Mouse (Mus musculus) midbrain, postnatal 0 days (tissue): ENCODE measurements around the gene Sigirr. TPM values are rescaled to one million over a fixed set of nuclear protein-coding genes. Genes with fewer than 3 reads are reported as not detected.

Source experiments
- ATAC-seq: fragments of 200-750 bp; cut with Nextera tagmentation; 2 replicates; pipeline ENCODE4 v1.8.0; 2017; ENCODE audit warnings: moderate number of reproducible peaks, mild to moderate bottlenecking, moderate TSS enrichment, moderate library complexity; ENCODE audit not compliant: low FRiP score
- DNase-seq: peaks from one replicate; pipeline ENCODE4 v3.0.0-alpha.2; 2015; ENCODE audit warnings: low spot score
- H3K27ac ChIP-seq: fragments of 300-500 bp; sonication (generic); 2 replicates; pipeline ENCODE4 v1.5.1; 2014; ENCODE audit warnings: low read depth, mild to moderate bottlenecking, low read length, mixed read lengths
- H3K27me3 ChIP-seq: fragments of 300-500 bp; sonication (generic); 2 replicates; pipeline ENCODE4 v1.6.1; 2014; ENCODE audit warnings: low read length, control low read depth, mixed read lengths; ENCODE audit not compliant: insufficient read depth
- H3K36me3 ChIP-seq: fragments of 300-500 bp; sonication (generic); 2 replicates; pipeline ENCODE4 v1.6.1; 2014; ENCODE audit warnings: low read length, control low read depth, mixed read lengths; ENCODE audit not compliant: insufficient read depth
- H3K4me1 ChIP-seq: fragments of 300-500 bp; sonication (generic); 2 replicates; pipeline ENCODE4 v1.6.1; 2014; ENCODE audit warnings: mild to moderate bottlenecking, control low read depth, antibody characterized with exemption, low read length, mixed read lengths; ENCODE audit not compliant: insufficient read depth
- H3K4me2 ChIP-seq: fragments of 300-500 bp; sonication (generic); 2 replicates; pipeline ENCODE4 v1.6.1; 2014; ENCODE audit warnings: low read depth, mild to moderate bottlenecking, low read length, mixed read lengths; ENCODE audit not compliant: poor library complexity, severe bottlenecking
- H3K4me3 ChIP-seq: fragments of 300-500 bp; sonication (generic); 2 replicates; pipeline ENCODE4 v1.5.1; 2014; ENCODE audit warnings: low read depth, mild to moderate bottlenecking, low read length, moderate library complexity
- H3K9ac ChIP-seq: fragments of 300-500 bp; sonication (generic); replicated peaks from 2 replicates; pipeline ENCODE4 v1.6.1; 2014; ENCODE audit warnings: mild to moderate bottlenecking, low read length, moderate library complexity, mixed read lengths; ENCODE audit not compliant: poor library complexity, severe bottlenecking
- H3K9me3 ChIP-seq: fragments of 300-500 bp; sonication (generic); 2 replicates; pipeline ENCODE4 v1.6.1; 2016; ENCODE audit warnings: low read length, control low read depth
- CTCF ChIP-seq: IDR thresholded peaks from 2 replicates; pipeline ENCODE4 v1.5.1; 2016; ENCODE audit warnings: antibody characterized with exemption, mild to moderate bottlenecking
- WGBS: fragments of 180-500 bp; shearing (Covaris S2); extraction: QIAGEN DNeasy Blood & Tissue Kit; methylation state at CpG from one replicate; pipeline ENCODE4 v1.1.7; 2014; 5-methylcytosine and 5-hydroxymethylcytosine counted together
- polyA plus RNA-seq: library from polyadenylated mRNA; unstranded; fragments of >200 nt; fragmentation: Nextera tagmentation; extraction: Ambion mirVana; gene quantifications from 2 replicates; pipeline ENCODE4 v1.2.1, GENCODE M21; 2015
- total RNA-seq: library from RNA; depleted of rRNA; stranded (reverse); fragments of >200 nt; gene quantifications from 2 replicates; pipeline ENCODE4 v1.2.3, GENCODE M21; 2014

Sigirr gene
- total and polyA plus RNA-seq, 2 experiments from 2014 or later, result 1.8 to 3.9 TPM

- H3K9me3 ChIP-seq, result no peaks in the 10 kb centered on the region
- no peak within 1 kb of the TSS for H3K4me3 ChIP-seq
- H3K36me3 ChIP-seq, result no peaks in the 10 kb centered on the region
- TF ChIP-seq CTCF, result no peak
- H3K27me3 ChIP-seq, result no peaks in the 10 kb centered on the region
- H3K27ac ChIP-seq, result no peak within 1 kb of the TSS
- H3K9ac ChIP-seq, result no peak within 1 kb of the TSS
- H3K4me2 ChIP-seq, result no peak within 1 kb of the TSS
- no peak for ATAC-seq
- DNase-seq, result no peak
- H3K4me1 ChIP-seq, result no peaks in the 10 kb centered on the region
- 12% methylated on average over 9 of the region's 9 CpGs for WGBS
Measured at GRCm38 (mm10) chr7:141117636-141118035, 17.3 kb upstream of the Sigirr start, which contains the start of gene Ano9. Gene Ano9 (minus strand): TSS chr7:141117806.

- Histone ChIP-seq H3K27ac (no peak overlapping the region), H3K9me3 (no peaks in the 10 kb centered on the region), H3K27me3 (no peaks in the 10 kb centered on the region), H3K36me3 (no peaks in the 10 kb centered on the region), H3K9ac (no peak overlapping the region), H3K4me3 (no peak overlapping the region), H3K4me2 (no peak overlapping the region), H3K4me1 (no peaks in the 10 kb centered on the region)
- DNase-seq (no peak), ATAC-seq (no peak)
- WGBS, result 86% methylated on average over 9 of the region's 9 CpGs
- no peak for TF ChIP-seq CTCF
Measured at GRCm38 (mm10) chr7:141115874-141116273, 15.5 kb upstream of the Sigirr start.

GRCm38 (mm10) chr7:141103161-141103560 lies 2.8 kb upstream of the Sigirr start:
- Histone ChIP-seq H3K36me3 (no peaks in the 10 kb centered on the region), H3K27me3 (peaks cover 28% of the 10 kb centered on the region), H3K4me1 (no peaks in the 10 kb centered on the region), H3K9ac (no peak overlapping the region), H3K27ac (no peak overlapping the region), H3K4me2 (no peak overlapping the region), H3K9me3 (no peaks in the 10 kb centered on the region), H3K4me3 (no peak overlapping the region)
- DNase-seq, result no peak
- ATAC-seq, result no peak
- WGBS, result 80% methylated on average over 3 of the region's 3 CpGs
- no peak for TF ChIP-seq CTCF

GRCm38 (mm10) chr7:141097177-141097576 lies 3.2 kb downstream of the Sigirr start:
- Histone ChIP-seq H3K36me3 (no peaks in the 10 kb centered on the region), H3K27ac (no peak overlapping the region)
- no peak for ATAC-seq

GRCm38 (mm10) chr7:141096649-141097056 lies 3.7 kb downstream of the Sigirr start:
- DNase-seq (no peak), ATAC-seq (no peak)
- Histone ChIP-seq H3K9ac (no peak overlapping the region), H3K4me3 (no peak overlapping the region), H3K36me3 (no peaks in the 10 kb centered on the region), H3K27ac (no peak overlapping the region), H3K27me3 (peaks cover 30% of the 10 kb centered on the region), H3K4me1 (no peaks in the 10 kb centered on the region), H3K9me3 (no peaks in the 10 kb centered on the region), H3K4me2 (no peak overlapping the region)
- 42% methylated on average over 6 of the region's 6 CpGs for WGBS
- no peak for TF ChIP-seq CTCF

More at GRCm38 (mm10) chr7:141097177-141097576, 3.2 kb downstream of the Sigirr start:
- no peak overlapping the region for H3K4me2 ChIP-seq
- no peak overlapping the region for H3K9ac ChIP-seq
- no peaks in the 10 kb centered on the region for H3K4me1 ChIP-seq
- peaks cover 34% of the 10 kb centered on the region for H3K27me3 ChIP-seq
- no peak overlapping the region for H3K4me3 ChIP-seq
- no peak for DNase-seq
- no peak for TF ChIP-seq CTCF
- H3K9me3 ChIP-seq, result no peaks in the 10 kb centered on the region
- 89% methylated on average over 5 of the region's 5 CpGs for WGBS

- H3K9me3 ChIP-seq, result no peaks in the 10 kb centered on the region
- H3K4me2 ChIP-seq, result no peak overlapping the region
- no peaks in the 10 kb centered on the region for H3K36me3 ChIP-seq
- no peak for TF ChIP-seq CTCF
- no peak for ATAC-seq
- no peak overlapping the region for H3K9ac ChIP-seq
- H3K27me3 ChIP-seq, result peaks cover 23% of the 10 kb centered on the region
- no peak for DNase-seq
- 86% methylated on average over 6 of the region's 6 CpGs for WGBS
- no peak overlapping the region for H3K27ac ChIP-seq
- H3K4me1 ChIP-seq, result no peaks in the 10 kb centered on the region
- no peak overlapping the region for H3K4me3 ChIP-seq
Measured at GRCm38 (mm10) chr7:141096021-141096420, 4.4 kb downstream of the Sigirr start.
